Mouse (Mus musculus) gastrocnemius, adult 18-20 months (tissue): ENCODE data around the gene Atoh8. TPM values are rescaled to one million over a fixed set of nuclear protein-coding genes. Genes with fewer than 3 reads are reported as not detected.
A peak's percentile ranks its signal among the peaks of the same experiment; 100 is the strongest.

Experiments used
- DNase-seq: peaks from one replicate; pipeline ENCODE4 v3.0.0; 2021; ENCODE audit warnings: low spot score
- total RNA-seq, 2 experiments: library from RNA; stranded (reverse); gene quantifications; 2 replicates each; pipeline ENCODE4 v1.2.3; 2021

Gene Atoh8
- total RNA-seq, 2 experiments from 2014 or later, result 4.3 to 6.3 TPM

GRCm38 (mm10) chr6:72230875-72231274 lies 4.5 kb downstream of the Atoh8 start:
- no peak for DNase-seq

- DNase-seq, result no peak
Observed at GRCm38 (mm10) chr6:72227665-72228265, 7.6 kb downstream of the Atoh8 start.

GRCm38 (mm10) chr6:72227011-72227410 lies 8.4 kb downstream of the Atoh8 start:
- DNase-seq, result no peak

GRCm38 (mm10) chr6:72225686-72226085 lies 9.7 kb downstream of the Atoh8 start:
- no peak for DNase-seq

- DNase-seq, result no peak
Observed at GRCm38 (mm10) chr6:72223892-72224291, 11.5 kb downstream of the Atoh8 start.

GRCm38 (mm10) chr6:72222876-72223275 lies 12.5 kb downstream of the Atoh8 start:
- no peak for DNase-seq

- no peak for DNase-seq
Observed at GRCm38 (mm10) chr6:72222271-72222724, 13.1 kb downstream of the Atoh8 start.

GRCm38 (mm10) chr6:72221271-72221670 lies 14.1 kb downstream of the Atoh8 start:
- no peak for DNase-seq

- no peak for DNase-seq
Observed at GRCm38 (mm10) chr6:72219549-72219948, 15.8 kb downstream of the Atoh8 start.

- DNase-seq, result no peak
Observed at GRCm38 (mm10) chr6:72218281-72218680, 17.1 kb downstream of the Atoh8 start.

GRCm38 (mm10) chr6:72217415-72217784 lies 18.0 kb downstream of the Atoh8 start:
- no peak for DNase-seq

- peak; percentile 99 for DNase-seq
Observed at GRCm38 (mm10) chr6:72216681-72217414, 18.5 kb downstream of the Atoh8 start.

GRCm38 (mm10) chr6:72215582-72215981 lies 19.8 kb downstream of the Atoh8 start:
- DNase-seq, result no peak

GRCm38 (mm10) chr6:72211360-72211759 lies 24.0 kb downstream of the Atoh8 start:
- no peak for DNase-seq

GRCm38 (mm10) chr6:72210823-72211222 lies 24.6 kb downstream of the Atoh8 start:
- peak; percentile 59 for DNase-seq

- no peak for DNase-seq
Observed at GRCm38 (mm10) chr6:72209738-72210137, 25.6 kb downstream of the Atoh8 start.

GRCm38 (mm10) chr6:72208406-72209045 lies 26.9 kb downstream of the Atoh8 start:
- DNase-seq, result no peak

- DNase-seq, result no peak
Observed at GRCm38 (mm10) chr6:72206021-72206420, 29.4 kb downstream of the Atoh8 start.

GRCm38 (mm10) chr6:72204858-72205257 lies 30.5 kb downstream of the Atoh8 start:
- no peak for DNase-seq

- DNase-seq, result no peak
Observed at GRCm38 (mm10) chr6:72203279-72203678, 32.1 kb downstream of the Atoh8 start.

- no peak for DNase-seq
Observed at GRCm38 (mm10) chr6:72202732-72203131, 32.6 kb downstream of the Atoh8 start.

- peak; percentile 63 for DNase-seq
Observed at GRCm38 (mm10) chr6:72200595-72201256, 34.7 kb downstream of the Atoh8 start.
